Mouse (Mus musculus): ENCODE results near the gene Srsf2. TPM values are rescaled to one million over a fixed set of nuclear protein-coding genes. Genes with fewer than 3 reads are reported as not detected.
"Not testable (repeated sequence)": the region's sequence is repeated elsewhere in the genome, so short reads cannot be mapped to it uniquely, and the experiment has no call there.

Gene Srsf2
- polyA plus RNA-seq (2017; shearing (Covaris generic)): 100 to 1,000 TPM; 256 to 305 TPM

GRCm38 (mm10) chr11:116852891-116853511 is at the start of gene Srsf2:
Gene Srsf2, minus strand, starts transcription at chr11:116853094.
- ATAC-seq: peak; percentile 62

GRCm38 (mm10) chr11:116902588-116902987 is 49.7 kb upstream of the Srsf2 start:
- ATAC-seq: not testable (repeated sequence)

- ATAC-seq: no peak
Observed at GRCm38 (mm10) chr11:116899247-116899646, 46.4 kb upstream of the Srsf2 start.

- no peak for ATAC-seq
Observed at GRCm38 (mm10) chr11:116895402-116895801, 42.5 kb upstream of the Srsf2 start.

- ATAC-seq: no peak
Observed at GRCm38 (mm10) chr11:116893532-116894442, 40.9 kb upstream of the Srsf2 start.

- ATAC-seq: no peak
Observed at GRCm38 (mm10) chr11:116887136-116887535, 34.2 kb upstream of the Srsf2 start.

- ATAC-seq: no peak
Observed at GRCm38 (mm10) chr11:116885275-116886151, 32.6 kb upstream of the Srsf2 start.

GRCm38 (mm10) chr11:116884061-116884460 is 31.2 kb upstream of the Srsf2 start:
- ATAC-seq: no peak

GRCm38 (mm10) chr11:116882446-116882845 is 29.6 kb upstream of the Srsf2 start:
- ATAC-seq: no peak

GRCm38 (mm10) chr11:116881440-116881839 is 28.5 kb upstream of the Srsf2 start:
- ATAC-seq: no peak

- no peak for ATAC-seq
Observed at GRCm38 (mm10) chr11:116880839-116881238, 27.9 kb upstream of the Srsf2 start.

- ATAC-seq: no peak
Observed at GRCm38 (mm10) chr11:116878454-116878853, 25.6 kb upstream of the Srsf2 start.

- no peak for ATAC-seq
Observed at GRCm38 (mm10) chr11:116873987-116874386, 21.1 kb upstream of the Srsf2 start.

GRCm38 (mm10) chr11:116871538-116871937 is 18.6 kb upstream of the Srsf2 start:
- ATAC-seq: no peak

GRCm38 (mm10) chr11:116869641-116870040 is 16.7 kb upstream of the Srsf2 start:
- ATAC-seq: no peak

- ATAC-seq: no peak
Observed at GRCm38 (mm10) chr11:116869223-116869622, 16.3 kb upstream of the Srsf2 start.

GRCm38 (mm10) chr11:116868129-116868528 is 15.2 kb upstream of the Srsf2 start:
- ATAC-seq: no peak

- ATAC-seq: no peak
Observed at GRCm38 (mm10) chr11:116865945-116866585, 13.2 kb upstream of the Srsf2 start.

- ATAC-seq: no peak
Observed at GRCm38 (mm10) chr11:116864444-116864843, 11.6 kb upstream of the Srsf2 start.

GRCm38 (mm10) chr11:116857183-116857850 is 4.4 kb upstream of the Srsf2 start:
- no peak for ATAC-seq

GRCm38 (mm10) chr11:116854279-116854678 is 1.4 kb upstream of the Srsf2 start:
- ATAC-seq: no peak

GRCm38 (mm10) chr11:116853512-116853928 is 626 bp upstream of the Srsf2 start:
- peak; percentile 69 for ATAC-seq
